Mouse (Mus musculus): ENCODE results near the gene Lrrc8a.

Gene Lrrc8a

GRCm38 (mm10) chr2:30237199-30237880 is at the start of gene Lrrc8a:
Lrrc8a (plus strand) TSS chr2:30237715.
- DNase-seq, result peak; percentile 99

DNA sequence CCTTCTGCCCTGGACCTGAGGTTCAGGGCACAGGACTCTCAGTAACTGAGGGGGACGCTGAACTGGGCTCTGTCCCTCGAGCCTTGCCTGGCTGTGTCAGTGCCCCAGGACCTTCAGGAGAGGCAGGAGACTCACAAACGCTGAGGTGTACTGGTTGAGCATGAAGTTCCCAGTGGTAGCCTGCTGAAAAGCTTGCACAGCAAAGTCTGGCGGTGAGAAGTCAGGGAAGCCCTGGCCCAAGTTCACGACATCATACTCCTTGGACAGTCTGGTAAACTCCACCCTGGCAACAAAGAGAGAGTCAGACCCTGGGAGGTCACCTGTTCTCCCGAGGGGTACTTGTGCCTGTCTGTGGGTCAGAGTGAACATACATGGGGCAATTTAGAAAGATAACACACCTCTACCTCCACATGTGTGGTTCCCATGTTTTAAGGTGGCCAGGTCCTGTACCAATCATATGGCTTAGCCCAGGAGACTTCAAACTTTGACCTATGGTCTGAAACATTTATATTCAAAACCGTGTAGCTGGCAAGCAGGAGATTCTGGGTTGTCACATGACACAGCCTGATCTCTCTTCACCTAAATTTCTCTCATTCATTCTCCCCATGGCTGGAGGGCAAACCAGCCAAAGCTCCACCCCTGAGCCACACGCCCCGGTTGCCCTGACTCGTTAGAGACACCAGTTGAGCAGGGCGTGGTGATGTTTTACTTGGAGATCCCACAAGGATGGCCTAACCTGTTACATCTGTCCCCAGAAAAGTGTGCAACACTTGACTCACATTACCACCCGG is 45.5 kb upstream of the Lrrc8a start:
- no peak for DNase-seq

- DNase-seq, result no peak
Measured at GRCm38 (mm10) chr2:30194656-30195055, 42.9 kb upstream of the Lrrc8a start.

DNA sequence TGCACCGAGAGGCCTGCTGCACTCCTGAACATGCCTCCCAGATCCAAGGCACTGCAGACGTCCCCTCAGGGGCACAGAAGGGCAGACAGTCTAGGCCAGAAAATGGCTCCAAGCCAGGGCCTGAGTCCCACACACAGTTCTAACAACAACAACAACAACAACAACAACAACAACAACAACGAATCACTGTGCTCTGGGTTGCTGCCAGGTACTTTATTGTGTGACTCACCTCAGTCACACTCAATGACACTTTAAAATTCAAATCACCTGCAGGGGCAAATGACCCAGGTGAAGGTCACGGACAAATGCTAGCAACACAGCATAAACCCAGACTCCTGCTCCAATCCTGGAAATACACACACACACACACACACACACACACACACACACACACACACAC is 39.5 kb upstream of the Lrrc8a start:
- no peak for DNase-seq

GRCm38 (mm10) chr2:30199984-30200383 is 37.5 kb upstream of the Lrrc8a start:
- DNase-seq, result no peak

- DNase-seq, result no peak
Measured at GRCm38 (mm10) chr2:30200388-30200925, 37.1 kb upstream of the Lrrc8a start.

DNA sequence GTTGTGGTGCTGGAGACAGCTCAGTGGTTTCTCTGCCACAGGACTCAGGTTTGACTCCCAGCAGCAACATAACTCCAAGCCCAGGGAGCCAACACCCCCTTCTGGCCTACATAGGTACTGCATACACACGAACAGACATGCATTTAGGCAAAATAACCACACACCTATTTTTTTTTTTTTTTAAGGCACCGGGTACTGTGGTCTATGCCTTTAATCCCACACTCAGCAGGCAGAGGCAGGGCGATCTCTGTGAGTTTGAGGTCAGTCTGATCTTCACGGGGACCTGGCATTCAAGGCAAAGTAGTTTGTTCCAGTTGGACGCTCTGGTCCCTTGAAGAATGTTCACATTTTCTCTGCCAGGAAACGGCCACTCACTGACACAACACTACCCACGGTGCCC is 34.1 kb upstream of the Lrrc8a start:
- peak; percentile 64 for DNase-seq

GRCm38 (mm10) chr2:30205255-30205628 is 32.3 kb upstream of the Lrrc8a start:
- no peak for DNase-seq

GRCm38 (mm10) chr2:30205629-30206357 is 31.7 kb upstream of the Lrrc8a start, which contains the start of gene Kyat1:
Kyat1 (minus strand) TSS chr2:30205847.
- peak; percentile 90 for DNase-seq

- no peak for DNase-seq
Measured at GRCm38 (mm10) chr2:30207401-30207800, 30.1 kb upstream of the Lrrc8a start.

- DNase-seq, result no peak
Measured at GRCm38 (mm10) chr2:30207886-30208285, 29.6 kb upstream of the Lrrc8a start.

- no peak for DNase-seq
Measured at GRCm38 (mm10) chr2:30211408-30212168, 25.9 kb upstream of the Lrrc8a start.

DNA sequence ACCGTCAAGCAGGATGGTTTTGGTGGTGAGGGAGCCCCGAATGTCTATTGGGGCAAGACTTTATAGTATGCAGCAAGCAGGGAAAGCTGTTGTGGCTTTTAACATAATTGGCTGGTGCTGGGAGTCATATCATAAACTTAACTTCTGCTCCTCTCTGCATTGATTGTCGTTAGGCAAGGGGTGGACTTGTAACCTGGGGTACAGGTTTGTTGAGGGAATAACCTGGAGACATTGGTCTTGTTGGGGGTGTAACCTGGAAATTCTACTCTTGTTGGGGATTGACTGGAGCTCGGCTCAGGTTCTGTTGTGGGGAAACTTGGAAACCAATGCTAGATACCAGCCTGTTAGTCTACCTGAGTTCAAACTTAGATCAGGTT is 25.4 kb upstream of the Lrrc8a start:
- no peak for DNase-seq

GRCm38 (mm10) chr2:30212951-30213350 is 24.6 kb upstream of the Lrrc8a start:
- DNase-seq, result no peak

GRCm38 (mm10) chr2:30214745-30215144 is 22.8 kb upstream of the Lrrc8a start:
- no peak for DNase-seq

DNA sequence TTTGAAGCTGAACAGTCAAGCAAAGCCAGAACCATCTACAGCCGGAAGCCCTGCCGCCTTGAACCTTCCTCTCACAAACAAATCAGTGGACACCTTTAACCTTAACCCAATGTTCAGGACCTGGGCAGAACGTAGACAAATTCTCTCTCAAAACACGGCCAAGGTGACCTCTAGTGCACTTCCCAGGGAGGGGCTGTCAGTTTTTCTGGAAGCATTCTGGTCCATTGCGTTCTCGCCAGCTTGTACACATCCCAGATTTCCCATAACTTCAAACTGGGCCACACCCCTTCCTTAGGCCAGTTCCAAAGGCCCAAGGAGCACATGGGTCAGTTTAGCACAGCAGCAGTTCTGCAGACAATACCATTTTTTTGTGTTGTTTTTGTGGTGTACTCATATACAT is 22.0 kb upstream of the Lrrc8a start:
- no peak for DNase-seq

- no peak for DNase-seq
Measured at GRCm38 (mm10) chr2:30216293-30216692, 21.2 kb upstream of the Lrrc8a start.

DNA sequence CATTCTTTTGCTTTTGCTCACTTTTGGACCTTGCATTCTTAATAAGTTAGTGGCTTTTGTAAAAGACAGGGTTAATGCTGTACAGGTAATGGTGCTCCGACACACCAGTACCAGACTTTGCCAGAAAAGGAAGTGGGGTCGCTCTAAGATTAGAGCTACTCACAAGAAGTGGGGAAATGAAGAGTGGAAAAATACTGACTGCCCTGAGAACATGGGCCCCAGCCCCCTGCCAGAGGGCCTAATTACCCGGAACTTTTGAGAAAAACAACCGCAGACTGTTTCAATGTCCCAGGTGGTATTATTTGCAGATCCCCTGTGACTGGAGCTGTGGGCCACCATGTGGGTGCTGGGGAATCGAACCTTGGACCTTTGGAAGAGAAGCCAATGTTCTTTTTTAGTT is 1.9 kb upstream of the Lrrc8a start:
- DNase-seq, result no peak

GRCm38 (mm10) chr2:30236426-30237198 is 903 bp upstream of the Lrrc8a start:
- DNase-seq, result no peak

- DNase-seq, result no peak
Measured at GRCm38 (mm10) chr2:30237881-30238280, 366 bp downstream of the Lrrc8a start.

GRCm38 (mm10) chr2:30238906-30239465 is 1.5 kb downstream of the Lrrc8a start:
- DNase-seq, result no peak
